Mouse (Mus musculus) left cerebral cortex, postnatal 14 days (tissue): ENCODE measurements at regions not wholly inside any gene's neighbourhood (a gene's known extent, or its start where the extent isn't known, plus 50 kb on each side); places are given as distances from the start of the nearest gene placed in this dataset.

Experiments used
- DNase-seq, 2 experiments: peaks; one replicate each; pipeline ENCODE4 v3.0.0; 2021 to 2022; ENCODE audit warnings: low spot score in 2 of 2, mixed read lengths in 1 of 2
- intact Hi-C: fragments of 180-260 bp; cut with DNase I; formaldehyde crosslinking; loops from one replicate; pipeline ENCODE4 v1.15.1; 2025

DNA sequence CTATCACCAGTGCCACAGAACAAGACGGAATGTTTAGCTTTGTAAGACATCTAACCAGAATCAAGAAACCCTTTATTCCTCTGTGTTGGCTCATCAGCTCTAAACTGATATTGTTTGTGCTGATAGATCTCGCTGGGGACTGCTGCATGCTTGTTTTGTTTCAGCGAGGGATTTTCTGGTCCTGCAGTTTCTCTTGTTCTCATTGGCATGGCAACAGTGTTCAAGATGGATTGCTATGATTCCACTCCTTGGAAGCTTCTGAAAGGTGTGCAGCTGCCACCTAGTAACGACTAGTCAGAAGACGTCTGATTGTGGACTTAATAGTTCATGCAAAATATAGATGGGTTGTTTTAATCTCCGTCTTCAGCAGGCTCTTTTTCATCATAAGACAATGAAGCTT lies 591.2 kb downstream of the Sorcs1 start:
- intact Hi-C loops: no loop called here
- DNase-seq: peak; percentile 17

- no peak for DNase-seq
- intact Hi-C loops: no loop called here
Observed at GRCm38 (mm10) chr19:50077427-50078040, 600.9 kb downstream of the Sorcs1 start.

DNA sequence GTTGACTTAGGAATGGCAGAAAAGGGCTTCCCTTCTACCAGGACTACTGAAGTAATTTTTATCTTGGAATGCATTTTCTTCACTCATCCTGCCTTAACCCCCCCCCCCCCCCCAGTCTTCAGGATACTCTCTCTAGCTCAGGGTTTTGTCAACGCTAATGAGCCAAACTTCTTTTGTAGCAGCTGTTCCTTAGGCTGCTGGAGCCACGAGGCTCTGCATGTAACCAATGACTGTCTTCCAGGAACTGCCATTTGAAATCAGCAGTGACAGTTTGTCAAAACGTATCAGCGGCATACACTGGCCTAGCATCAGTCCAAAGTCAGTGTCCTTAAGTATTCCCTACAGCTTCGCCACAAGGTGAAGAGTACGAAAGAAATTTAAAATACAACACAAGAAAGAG lies 618.0 kb downstream of the Sorcs1 start:
- intact Hi-C loops: no loop called here
- no peak for DNase-seq

DNA sequence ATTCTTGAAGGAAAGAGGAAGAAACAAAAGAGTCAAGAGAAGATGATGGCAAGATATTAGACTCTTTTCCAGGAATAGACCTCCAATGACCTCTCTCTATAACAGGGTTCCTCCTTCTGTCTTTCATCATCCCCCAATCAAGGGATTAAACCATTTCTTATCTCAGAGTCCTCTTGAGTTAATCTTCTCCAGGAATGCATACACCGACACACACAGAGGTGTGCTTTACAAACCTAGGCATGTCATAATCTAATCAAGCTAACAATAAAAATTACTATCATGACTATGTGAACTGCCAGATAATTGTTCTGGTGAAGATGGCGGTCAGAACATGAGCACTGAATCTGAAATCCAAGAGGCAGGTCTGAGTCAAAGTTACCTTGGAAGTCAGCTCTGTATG lies 625.5 kb downstream of the Sorcs1 start:
- DNase-seq: no peak
- intact Hi-C loops: no loop called here

DNA sequence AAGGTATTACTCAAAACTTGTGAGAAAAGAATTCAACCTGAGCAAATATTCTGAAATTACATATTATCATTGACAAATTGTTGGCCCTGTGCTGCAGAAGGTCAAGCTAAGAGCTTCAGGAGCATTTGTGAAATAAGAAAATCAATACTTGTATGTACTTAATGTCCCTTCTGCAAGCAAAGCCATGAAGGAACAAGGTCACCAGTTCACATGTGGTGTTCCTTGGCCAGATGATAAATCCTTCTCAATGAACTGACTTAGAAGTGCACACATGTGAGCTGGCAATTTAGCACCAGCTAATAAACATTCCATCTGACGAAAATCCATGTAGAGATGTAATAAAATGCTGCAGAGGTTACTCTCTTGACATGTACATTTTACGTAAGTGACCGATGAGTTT lies 632.7 kb downstream of the Sorcs1 start:
- DNase-seq: no peak
- intact Hi-C loops: no loop called here

DNA sequence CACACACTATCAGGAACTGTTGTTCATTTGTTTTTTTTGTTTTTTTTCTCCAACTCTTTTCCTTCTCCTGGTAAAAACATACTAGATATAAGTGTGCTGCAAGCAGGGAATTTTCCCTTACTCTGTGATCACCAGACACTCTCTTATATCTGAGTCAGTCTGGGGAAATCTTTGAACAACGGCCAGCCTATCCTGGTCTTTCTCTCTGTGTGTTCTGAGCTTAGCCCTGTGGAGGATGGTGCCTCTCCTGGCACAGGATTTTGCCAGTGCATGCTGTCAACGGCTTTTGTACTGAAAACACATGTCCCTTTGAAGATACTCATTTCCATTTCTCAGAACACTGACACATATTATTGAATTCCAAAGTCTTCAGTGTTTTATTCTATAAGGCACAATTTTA lies 664.8 kb downstream of the Sorcs1 start:
- peak; percentile 35 to 63 for DNase-seq

GRCm38 (mm10) chr19:50005248-50005647 lies 673.2 kb downstream of the Sorcs1 start:
- no peak for DNase-seq

More for the DNA sequence above, 664.8 kb downstream of the Sorcs1 start:
- intact Hi-C loops: no loop called here

GRCm38 (mm10) chr19:49985826-49986225 lies 692.6 kb downstream of the Sorcs1 start:
- DNase-seq: no peak
- intact Hi-C loops: no loop called here

More at GRCm38 (mm10) chr19:50005248-50005647, 673.2 kb downstream of the Sorcs1 start:
- intact Hi-C loops: no loop called here

- DNase-seq: peak in 1 of 2 experiments; percentile 35
- intact Hi-C loops: loop anchor here (10.0 kb wide), 1 partner anchor 168 kb away; no protein-coding TSS in a partner anchor
Observed at GRCm38 (mm10) chr19:49966284-49966841, 712.1 kb downstream of the Sorcs1 start.

DNA sequence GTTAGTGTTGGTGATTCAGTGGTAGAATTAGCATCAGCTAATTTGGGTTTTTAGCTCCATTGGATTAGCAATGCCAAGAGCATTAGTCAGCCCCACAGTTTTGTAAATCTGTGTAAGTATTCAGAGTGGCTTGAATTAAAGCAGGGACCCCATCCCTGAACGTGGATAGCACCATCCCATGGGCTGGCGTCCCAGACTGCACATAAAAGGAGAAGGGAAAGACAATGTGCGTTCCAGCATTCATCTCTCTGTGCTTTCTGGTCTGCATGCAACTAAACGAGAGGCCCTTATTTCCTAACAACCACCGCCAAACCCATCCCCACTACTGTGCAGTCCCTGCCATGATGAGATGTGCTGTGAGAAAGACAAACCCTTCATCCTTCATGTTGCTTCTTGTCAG lies 713.8 kb downstream of the Sorcs1 start:
- no peak for DNase-seq

GRCm38 (mm10) chr19:49958517-49958916 lies 719.9 kb downstream of the Sorcs1 start:
- intact Hi-C loops: no loop called here
- DNase-seq: no peak

More for the DNA sequence above, 713.8 kb downstream of the Sorcs1 start:
- intact Hi-C loops: loop anchor here (10.0 kb wide), 1 partner anchor 170 kb away; no protein-coding TSS in a partner anchor

DNA sequence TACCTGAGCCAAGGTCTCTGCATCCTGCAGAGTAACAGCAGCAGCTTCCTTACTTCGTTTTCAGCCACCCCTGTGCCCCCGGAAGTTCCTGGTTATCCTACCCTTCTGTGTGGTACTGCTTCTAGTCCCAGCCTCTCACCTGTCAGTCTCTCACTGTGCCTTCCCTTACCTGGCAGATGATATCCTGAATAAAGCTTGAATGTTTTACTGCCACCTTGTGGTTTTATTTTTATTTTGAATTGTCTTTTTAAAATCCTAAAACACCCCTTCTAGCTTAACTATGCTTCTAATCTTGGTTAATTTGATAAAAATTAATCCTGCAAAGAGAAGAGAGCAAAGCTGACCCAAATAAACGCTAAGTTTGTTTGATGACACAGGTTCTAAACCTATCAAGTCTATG lies 747.2 kb downstream of the Sorcs1 start:
- DNase-seq: no peak
- intact Hi-C loops: no loop called here

DNA sequence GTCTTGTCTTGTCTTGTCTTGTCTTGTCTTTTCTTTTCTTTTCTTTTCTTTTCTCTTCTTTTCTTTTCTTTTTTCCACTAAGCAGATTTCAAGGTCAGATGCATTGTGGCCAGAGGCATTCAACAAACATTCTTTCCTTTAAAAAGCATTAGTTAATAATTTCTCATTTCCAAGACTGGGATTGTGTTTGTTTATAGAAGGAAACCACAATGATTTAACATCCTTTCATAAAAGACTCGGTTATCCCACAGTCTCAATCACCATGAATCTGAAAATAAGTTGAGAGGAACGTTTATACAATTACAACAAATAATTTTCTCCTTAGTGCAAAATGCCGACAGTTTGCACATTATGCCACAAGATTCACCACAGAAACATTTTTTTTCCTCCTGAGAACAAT lies 766.7 kb downstream of the Sorcs1 start:
- intact Hi-C loops: no loop called here
- DNase-seq: no peak

- intact Hi-C loops: no loop called here
- DNase-seq: no peak
Observed at GRCm38 (mm10) chr19:49880241-49880640, 798.2 kb downstream of the Sorcs1 start.

DNA sequence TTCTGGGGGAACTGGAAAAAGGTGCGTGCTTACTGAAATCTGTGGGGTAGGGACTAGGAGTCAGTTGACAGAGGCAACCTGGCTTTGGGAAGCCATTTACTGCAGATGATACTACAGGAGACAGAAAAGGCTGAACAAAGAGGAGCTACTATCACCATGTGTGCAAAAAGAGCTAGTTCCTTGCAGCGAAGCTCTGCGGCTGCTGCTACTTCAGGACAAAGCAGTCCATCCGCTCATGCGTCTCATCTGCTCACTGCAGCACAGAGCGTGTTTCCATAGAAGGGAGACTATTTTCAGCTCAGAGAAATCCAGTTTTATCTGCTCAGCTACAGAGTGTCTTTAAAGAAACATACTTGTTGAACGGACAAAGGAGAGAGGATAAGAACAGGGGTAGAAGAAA lies 817.7 kb downstream of the Sorcs1 start:
- DNase-seq: peak; percentile 47 to 74
- intact Hi-C loops: no loop called here

DNA sequence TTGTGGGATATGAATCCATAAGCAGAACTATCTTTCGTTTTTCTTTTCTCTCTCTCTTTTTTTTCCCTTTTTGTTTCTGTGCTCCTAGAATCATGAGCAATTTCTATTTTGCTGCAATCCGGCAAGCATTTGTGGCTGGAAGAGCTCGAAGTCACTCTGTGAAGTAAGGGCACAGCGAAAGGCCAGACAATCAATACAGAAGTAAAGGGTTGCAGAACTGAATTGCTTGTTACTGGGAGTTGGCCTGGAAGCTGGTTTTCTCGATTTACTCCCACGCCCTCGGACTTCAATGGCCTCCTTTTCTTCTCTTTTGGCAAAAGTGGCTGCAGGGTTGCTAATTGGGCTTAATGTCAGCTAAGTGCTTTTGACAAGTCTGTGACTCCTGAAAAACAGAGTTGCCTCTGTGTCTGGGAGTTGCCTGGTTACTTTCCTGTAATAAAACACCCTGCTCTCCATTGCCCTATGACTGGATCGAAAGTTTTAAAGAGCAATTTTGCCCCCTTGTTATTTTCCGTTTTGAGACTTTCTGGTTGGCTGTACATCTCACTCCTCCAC lies 822.9 kb downstream of the Sorcs1 start:
- intact Hi-C loops: no loop called here
- peak in 1 of 2 experiments; percentile 5 for DNase-seq

GRCm38 (mm10) chr19:49841984-49842383 lies 836.5 kb downstream of the Sorcs1 start:
- intact Hi-C loops: no loop called here
- DNase-seq: no peak

GRCm38 (mm10) chr19:49839153-49839911 lies 839.1 kb downstream of the Sorcs1 start:
- intact Hi-C loops: no loop called here
- no peak for DNase-seq

- no peak for DNase-seq
- intact Hi-C loops: no loop called here
Observed at GRCm38 (mm10) chr19:49830918-49831317, 847.5 kb downstream of the Sorcs1 start.

DNA sequence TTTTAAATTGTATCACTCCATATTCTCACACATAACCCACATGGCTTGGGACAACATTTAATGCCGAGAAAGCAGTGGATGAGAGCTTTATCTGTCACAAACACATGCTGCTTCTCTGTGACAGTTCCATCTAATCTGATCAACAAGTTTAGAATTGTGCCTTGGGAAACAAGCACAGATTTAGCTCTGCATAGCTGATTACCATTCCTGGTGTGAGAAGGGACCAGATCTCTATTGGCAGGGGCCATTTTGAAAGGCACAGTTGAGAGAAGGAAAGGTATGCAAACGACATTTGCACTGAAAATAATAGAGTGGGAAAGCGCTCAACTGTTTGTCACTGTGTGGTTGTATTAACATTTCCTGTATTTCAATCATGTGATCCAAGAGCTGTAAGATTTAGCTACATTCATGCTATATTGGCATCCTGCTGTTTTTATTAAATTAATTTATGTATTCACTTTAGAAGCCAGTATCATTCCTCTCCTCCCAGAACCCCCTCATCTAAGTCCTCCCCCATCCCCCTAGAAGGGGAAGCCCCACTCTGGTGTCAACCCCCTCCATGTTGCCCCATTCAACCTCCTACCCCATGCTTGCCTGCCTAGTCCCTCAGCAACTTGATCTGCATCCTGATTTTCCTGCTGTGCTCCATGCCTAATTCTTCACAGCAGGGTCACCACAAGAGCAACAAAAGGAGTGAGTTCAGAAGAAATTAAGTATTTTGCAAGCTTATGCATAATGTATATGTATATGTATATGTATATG lies 872.6 kb downstream of the Sorcs1 start:
- intact Hi-C loops: no loop called here
- no peak for DNase-seq
